Mouse (Mus musculus): Measurements from ENCODE around the gene Otulinl.

- TF ChIP-seq CTCF (IDR thresholded peaks at IDR 0.05; ENCODE audit: extremely low read depth, insufficient read length, insufficient replicate concordance, low read depth, low read length): no peak
- TF ChIP-seq POLR2A (IDR thresholded peaks at IDR 0.05; ENCODE audit: low read depth, low read length): no peak
Measured at GRCm38 (mm10) chr15:27668001-27668461, 13.3 kb downstream of the Otulinl start.

Measured in small intestine, adult 2 months (tissue).